Mouse (Mus musculus) gastrocnemius, postnatal 25 days (tissue): ENCODE data around the gene Dnajc3. TPM values are rescaled to one million over a fixed set of nuclear protein-coding genes. Genes with fewer than 3 reads are reported as not detected.
"Not testable (repeated sequence)": the region's sequence is repeated elsewhere in the genome, so short reads cannot be mapped to it uniquely, and the experiment has no call there.

Experiments used
- DNase-seq: peaks from one replicate; pipeline ENCODE4 v3.0.0; 2022
- total RNA-seq, 2 experiments: library from RNA; stranded (reverse); gene quantifications; 1 replicate in 1 of 2; 2 replicates in 1 of 2; pipeline ENCODE4 v1.2.3; 2021

Dnajc3 gene
- total RNA-seq, 2 experiments from 2014 or later: 18.9 to 20.8 TPM

- no peak for DNase-seq
These were observed 7.0 kb upstream of the Dnajc3 start for GRCm38 (mm10) chr14:118930777-118931176.

DNA sequence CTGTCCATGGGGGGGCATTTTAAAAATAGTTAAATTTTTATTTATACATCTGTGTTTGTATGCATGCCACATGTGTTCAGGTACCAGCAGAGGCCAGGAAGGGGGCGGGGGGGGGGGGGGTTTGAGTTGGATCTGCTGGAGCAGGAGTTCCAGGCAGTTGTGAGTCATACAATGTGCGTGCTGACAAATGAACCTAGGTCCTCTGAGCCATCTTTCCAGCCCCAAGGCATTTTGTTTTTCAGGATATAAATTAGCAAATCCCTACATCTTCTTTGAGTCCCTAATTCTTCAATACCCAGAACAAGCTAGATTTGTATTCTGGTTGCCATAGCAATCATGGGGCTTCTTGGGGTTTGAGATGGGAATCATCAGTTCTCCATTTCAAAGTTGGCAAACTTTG is 6.6 kb upstream of the Dnajc3 start:
- no peak for DNase-seq

DNA sequence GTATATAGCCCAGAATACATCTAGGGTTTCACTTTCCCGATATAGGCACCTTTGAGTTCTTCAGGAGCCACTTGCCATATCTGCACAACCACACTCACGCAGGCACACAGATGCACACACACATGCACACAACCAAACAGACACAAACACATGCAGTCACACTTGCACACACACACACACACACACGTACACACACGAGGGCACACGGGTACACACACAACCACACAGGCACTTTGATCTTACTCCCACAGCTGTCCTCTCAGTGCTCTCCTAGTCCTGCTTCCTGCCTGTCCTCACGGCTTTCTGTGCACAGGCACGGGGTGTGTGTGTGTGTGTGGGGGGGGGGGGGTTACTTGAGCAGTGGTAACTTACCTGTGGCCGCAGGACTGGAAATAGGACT is 4.8 kb upstream of the Dnajc3 start:
- DNase-seq: no peak

GRCm38 (mm10) chr14:118934686-118935085 is 3.1 kb upstream of the Dnajc3 start:
- DNase-seq: no peak

- no peak for DNase-seq
These were observed 1.5 kb upstream of the Dnajc3 start for GRCm38 (mm10) chr14:118936236-118936635.

GRCm38 (mm10) chr14:118936952-118937351 is 824 bp upstream of the Dnajc3 start:
- DNase-seq: no peak

- DNase-seq: no peak
These were observed 775 bp downstream of the Dnajc3 start for GRCm38 (mm10) chr14:118938551-118938950.

DNA sequence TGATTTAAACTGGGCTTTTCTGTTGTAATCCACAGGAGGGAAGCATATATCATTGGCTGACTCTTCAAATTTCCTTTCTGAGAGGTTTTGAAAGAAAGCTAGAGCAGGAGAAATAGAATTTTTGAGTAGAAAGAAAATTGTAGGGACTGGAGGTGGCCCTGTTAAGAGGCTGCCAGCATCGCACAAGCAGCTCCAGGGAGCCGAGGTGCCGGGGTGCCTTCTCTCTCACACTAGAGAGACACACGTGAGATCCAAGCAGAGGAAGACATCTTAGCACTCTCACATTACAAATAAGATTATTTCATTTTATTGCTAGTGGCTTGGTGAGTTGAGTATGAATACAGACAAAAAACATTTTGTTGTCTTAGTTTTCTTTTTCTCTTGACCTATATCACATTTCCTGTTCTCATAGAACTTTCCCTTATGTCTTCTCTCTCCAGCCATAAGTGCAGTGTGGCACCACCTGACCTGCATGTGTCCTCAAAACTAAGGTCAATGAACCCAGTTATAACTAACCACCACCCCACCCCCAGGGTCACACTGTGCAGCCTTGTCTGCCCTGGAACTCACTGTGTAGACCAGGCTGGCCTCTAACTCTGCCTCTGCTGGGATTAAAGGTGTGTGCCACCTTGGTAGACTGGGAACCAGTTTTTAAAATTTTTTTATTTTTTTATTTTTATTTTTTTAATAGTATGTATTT is 3.2 kb downstream of the Dnajc3 start:
- no peak for DNase-seq

DNA sequence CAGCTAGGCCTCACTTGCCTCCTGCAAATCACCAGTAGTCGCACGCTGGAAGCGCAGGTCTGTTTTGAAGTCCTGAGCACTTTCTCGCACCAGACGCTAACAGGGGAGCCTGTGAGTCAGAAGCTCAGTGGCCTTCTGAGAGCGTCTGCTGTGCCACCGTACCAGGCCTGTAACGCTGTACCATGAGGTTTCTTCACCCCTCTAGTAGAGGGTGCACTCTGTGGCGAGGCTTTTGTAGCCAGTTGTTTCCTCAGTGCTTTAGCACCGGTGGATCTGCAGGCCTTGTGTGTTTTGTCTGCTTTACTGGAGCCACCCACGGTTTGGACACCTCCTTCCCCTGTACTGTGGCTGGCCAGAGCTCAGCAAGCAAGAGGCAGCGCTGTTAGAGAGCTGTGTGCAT is 4.3 kb downstream of the Dnajc3 start:
- no peak for DNase-seq

DNA sequence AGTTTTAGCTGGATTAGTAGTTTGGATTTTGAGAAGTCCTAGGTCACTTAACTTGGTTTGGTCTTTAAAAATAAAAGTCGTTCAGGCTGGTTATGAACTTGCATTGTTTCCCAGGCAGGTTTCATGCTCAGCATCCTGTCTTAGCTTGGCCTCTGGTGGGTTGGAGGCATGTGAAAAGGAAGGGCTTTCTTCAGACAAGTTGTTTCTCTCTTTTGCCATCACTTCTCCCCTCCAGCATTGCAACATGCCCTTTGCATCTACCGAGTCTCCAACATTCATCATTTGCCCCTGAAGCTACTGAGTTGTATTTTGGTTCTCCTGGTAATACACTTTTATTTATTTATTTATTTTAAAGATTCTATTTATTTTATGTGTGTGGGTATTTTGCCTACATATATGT is 6.9 kb downstream of the Dnajc3 start:
- no peak for DNase-seq

DNA sequence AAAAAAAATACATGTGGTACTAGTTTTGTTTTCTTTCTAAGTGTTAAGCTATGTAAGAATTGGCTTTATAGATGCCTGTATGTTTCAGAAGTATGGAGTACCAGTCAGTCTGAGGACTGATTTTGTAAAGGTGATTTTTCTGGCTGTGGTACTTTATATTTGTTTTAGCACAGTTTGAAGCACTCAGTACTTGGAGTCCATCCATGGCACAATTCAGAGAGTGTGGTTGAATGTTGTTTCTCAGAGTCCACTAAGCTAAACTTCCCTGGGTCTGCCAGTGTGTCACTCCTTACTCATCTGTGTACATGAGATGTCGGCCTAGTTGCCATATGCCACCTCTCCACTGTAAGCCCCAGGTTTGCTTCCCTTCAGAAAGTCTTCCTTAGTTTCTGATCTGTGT is 11.1 kb downstream of the Dnajc3 start:
- no peak for DNase-seq

DNA sequence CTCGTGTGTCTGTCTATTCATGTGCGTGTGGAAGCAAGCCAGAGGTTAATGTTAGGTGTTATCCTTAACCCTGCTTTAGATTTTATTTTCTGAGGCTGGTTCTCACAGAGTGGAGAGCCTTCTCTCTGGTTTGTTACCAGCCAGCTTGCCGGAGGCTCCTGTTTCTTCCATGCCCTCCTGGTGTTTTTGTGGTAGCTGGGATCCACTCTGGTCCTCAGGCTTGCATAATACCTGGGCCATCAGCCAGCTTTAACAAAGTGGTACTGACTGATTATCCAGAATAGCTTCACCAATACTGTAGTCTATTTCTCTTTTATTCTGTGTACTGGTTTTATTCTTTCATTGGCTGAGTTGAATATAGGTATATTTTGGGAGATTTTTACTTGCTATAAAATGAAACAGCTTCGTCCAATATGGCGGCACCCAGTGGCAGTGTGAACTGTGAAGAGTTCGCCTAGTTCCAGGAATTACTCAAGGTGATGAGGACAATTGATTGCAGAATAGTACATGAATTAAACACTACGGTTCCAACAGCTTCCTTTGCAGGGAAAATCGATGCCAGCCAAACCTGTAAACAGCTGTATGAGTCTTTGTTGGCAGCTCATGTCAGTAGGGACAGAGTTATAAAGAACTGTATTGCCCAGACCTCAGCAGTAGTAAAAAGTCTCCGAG is 14.3 kb downstream of the Dnajc3 start:
- no peak for DNase-seq

GRCm38 (mm10) chr14:118958010-118958409 is 20.2 kb downstream of the Dnajc3 start:
- DNase-seq: no peak

- no peak for DNase-seq
These were observed 27.7 kb downstream of the Dnajc3 start for GRCm38 (mm10) chr14:118965356-118966000.

GRCm38 (mm10) chr14:118967646-118968045 is 29.9 kb downstream of the Dnajc3 start:
- no peak for DNase-seq

DNA sequence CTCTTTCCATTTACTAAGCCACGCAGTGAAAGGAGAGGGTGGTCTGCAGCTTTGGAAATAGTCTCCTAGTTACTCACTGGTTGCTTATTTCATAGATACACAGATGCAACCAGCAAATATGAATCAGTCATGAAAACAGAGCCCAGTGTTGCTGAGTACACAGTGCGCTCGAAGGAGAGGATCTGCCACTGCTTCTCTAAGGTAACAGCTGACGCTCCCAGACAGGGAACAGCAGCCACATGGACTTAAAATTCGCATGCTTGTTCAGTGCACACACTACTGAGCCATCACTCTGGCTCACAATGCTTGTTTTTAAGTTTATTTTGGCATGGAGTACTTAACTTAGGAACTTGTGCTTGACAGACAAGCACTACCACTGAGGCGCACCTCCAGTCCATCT is 34.5 kb downstream of the Dnajc3 start:
- no peak for DNase-seq

DNA sequence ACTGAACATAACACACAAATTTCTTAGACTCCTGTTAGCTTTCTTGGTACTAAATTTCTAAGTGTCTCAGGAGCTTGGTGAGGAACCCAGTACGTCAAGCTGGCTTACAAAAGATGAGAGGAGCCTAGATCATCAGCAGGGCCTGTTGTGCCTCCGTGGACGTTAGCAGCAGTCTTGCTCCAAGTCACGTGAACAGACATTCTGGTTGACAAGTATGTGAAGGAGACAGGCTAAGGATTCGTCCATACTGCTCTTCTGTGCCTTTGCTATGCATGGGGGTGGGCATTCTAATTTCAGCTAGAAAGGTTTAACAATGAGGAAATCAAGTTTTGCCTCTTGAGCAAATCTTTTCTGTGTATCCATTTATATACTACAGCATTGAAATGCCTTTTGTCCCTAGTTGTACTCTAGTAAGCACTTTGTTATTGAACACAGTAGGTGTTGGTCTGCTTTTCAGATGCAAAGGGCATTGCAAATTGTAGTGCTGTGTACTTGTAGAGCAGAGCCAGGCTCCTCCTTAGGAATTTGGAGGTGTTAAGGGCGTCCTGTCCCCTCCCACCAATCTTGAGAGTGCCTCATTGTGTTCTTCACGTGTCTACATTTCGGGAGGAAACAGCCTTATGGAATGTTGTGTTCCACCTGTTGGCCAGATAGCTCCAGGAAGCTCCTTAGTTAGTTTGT is 39.5 kb downstream of the Dnajc3 start:
- DNase-seq: no peak

GRCm38 (mm10) chr14:118979571-118980325 is 42.0 kb downstream of the Dnajc3 start:
- no peak for DNase-seq

GRCm38 (mm10) chr14:118980358-118980757 is 42.6 kb downstream of the Dnajc3 start:
- no peak for DNase-seq

- no peak for DNase-seq
These were observed 43.1 kb downstream of the Dnajc3 start for GRCm38 (mm10) chr14:118980890-118981289.

- DNase-seq: not testable (repeated sequence)
These were observed 44.1 kb downstream of the Dnajc3 start for GRCm38 (mm10) chr14:118981711-118982428.
